Mouse (Mus musculus) spleen, adult 2 months (tissue): Measurements from ENCODE around the gene P2rx6.

Experiments used
- CTCF ChIP-seq: fragments of 200-500 bp; IDR thresholded peaks from 2 replicates; pipeline ENCODE4 v1.5.1; 2011; ENCODE audit warnings: mild to moderate bottlenecking, inconsistent platforms; ENCODE audit not compliant: insufficient read depth, insufficient read length, insufficient replicate concordance; ENCODE audit errors: extremely low read depth
- POLR2A ChIP-seq: fragments of 200-500 bp; IDR thresholded peaks from 2 replicates; pipeline ENCODE4 v1.6.1; 2011; ENCODE audit warnings: low read depth, low read length, inconsistent platforms

DNA sequence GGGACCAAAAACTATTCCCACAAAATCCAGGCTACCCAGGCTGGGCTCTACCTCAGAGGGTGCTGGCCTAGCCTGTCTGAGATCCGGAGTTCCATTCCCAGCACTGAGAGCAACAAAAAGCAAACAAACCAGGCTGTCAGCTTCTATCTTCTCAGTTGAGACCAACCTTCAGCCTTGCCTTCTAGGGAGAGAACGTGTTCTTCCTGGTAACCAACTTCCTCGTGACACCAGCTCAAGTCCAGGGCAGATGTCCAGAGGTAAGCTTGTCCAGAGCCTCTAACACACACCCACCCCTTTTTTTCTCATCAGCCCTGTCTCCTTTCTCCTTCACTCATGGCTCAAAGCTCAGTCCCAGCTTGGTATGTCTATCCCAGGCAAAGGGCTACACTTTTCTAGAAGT is 3.1 kb downstream of the P2rx6 start:
- no peak for TF ChIP-seq CTCF
- TF ChIP-seq POLR2A: no peak
